Mouse (Mus musculus): ENCODE results near the gene Aff3.
A peak's percentile ranks its signal among the peaks of the same experiment; 100 is the strongest.

Gene Aff3

DNA sequence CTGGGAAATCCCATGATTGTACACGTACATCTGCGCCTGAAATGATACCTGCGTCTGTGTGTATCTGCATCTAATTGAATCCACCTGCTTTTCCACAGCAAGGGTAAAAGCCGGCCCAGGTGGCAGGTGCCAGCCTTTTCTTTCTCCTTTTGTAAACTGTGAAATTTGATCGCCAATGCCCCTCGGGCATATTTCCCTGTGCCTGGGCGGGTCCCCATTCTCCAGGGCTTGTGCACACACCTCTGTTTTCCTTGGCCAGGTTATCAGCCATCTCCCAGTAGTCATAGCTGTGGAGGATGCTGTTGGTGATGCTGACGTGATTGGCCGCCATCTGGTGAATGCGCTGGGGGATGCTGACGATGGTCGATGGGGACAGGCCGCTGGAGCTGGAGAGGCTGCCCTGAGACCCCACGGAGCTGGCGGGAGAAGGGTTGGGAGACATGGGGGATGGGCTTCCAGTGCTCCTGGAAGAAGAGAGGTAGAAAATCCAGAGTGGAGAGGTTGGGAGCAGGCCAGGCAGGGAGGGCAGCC lies 483.7 kb downstream of the Aff3 start:
- no peak for DNase-seq (ENCODE audit: low spot score in 2 of 2)

DNA sequence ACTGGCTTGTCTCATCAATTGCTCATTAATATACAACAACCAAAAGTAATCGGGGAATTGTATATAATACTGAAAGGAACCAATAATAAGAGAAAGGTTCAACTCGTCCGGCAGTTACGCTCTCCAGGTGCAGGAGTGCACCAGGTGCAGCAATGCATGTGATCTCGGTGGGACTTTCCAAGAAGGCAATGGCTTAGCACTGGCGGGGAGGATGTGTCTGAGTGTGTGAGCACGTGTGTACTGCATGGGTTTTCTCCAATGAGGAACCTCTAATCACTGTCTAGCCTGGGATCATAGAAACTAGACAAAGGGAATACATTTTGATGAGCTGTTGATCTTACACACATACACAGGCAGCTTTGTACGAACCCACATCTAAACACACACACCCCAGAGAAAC lies 485.8 kb downstream of the Aff3 start:
- no peak for DNase-seq (ENCODE audit: low spot score in 2 of 2)

DNA sequence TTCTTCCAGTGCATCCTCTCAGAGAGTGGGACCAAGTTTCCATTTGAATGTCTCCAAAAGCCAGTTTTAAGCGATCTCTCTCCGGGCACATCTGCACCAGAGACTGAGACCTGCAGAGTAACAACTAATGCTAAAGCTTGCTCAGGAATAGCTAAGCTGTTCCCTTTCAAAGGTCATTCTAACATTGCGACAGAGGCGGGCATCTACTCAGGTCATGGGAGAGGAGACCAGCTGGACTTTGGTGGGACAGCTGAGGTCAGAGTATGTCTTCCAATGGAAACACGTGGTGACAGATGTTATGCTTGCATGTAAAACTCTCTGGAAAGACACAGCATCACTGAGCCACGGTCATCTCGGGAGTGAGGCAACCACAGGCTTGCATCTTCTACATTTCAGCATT lies 488.7 kb downstream of the Aff3 start:
- no peak for DNase-seq (ENCODE audit: low spot score in 2 of 2)

DNA sequence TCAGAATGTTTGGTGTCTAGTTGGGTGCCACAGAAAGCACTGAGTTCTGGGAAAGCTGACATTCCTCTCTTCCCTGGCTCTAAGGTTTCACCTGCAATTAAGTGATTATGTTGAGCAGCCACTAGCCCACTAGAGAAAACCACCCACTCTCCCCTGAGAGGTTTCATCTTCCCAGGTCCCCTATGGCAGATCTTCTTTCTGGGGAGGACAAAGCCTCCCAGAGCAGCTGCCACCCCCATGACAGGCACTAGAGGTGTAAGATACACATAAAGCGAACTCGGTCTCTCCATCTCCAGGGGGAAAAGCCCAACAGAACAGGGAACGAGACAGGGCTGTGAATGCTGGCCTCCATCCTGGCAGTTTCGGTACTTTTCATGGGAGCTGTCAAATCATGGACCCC lies 492.9 kb downstream of the Aff3 start:
- DNase-seq (ENCODE audit: low spot score in 2 of 2), result no peak

DNA sequence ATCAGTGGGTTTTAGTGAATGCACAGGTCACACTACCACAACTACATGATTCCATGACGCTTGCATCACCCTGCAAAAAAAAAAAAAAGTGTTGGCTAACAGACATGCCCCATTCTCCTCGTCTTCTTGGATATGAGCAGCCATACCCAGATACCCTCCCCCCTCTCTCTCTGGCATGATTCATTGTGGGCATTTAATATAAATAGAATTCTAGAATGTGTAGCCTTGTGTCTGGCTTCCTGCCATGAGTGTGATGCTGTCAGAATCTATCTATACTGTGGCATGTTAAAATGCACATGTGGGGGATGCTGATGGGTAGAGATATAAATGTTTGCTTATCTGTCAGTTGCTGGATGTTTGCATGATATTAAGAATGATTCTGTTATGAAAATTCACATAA lies 499.1 kb downstream of the Aff3 start:
- DNase-seq (ENCODE audit: low spot score in 2 of 2), result no peak

DNA sequence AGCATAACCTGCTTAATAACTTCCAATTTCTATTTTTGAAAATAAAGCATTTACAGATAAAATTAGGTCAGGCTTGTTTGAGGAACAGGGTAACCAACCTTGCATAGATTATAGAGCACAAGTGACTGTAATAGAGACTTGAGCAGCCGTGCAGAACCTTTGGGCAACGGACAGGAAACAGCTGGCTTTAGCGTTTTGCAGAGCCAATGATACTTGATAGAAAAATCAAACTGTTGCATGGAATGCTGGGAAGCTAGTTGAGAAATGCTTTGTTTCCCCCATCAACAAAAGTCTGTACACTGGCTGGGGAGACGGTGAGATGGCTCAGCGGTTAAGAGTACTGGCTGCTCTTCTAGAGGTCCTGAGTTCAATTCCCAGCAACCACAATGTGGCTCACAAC lies 514.7 kb downstream of the Aff3 start:
- no peak for DNase-seq (ENCODE audit: low spot score in 2 of 2)

DNA sequence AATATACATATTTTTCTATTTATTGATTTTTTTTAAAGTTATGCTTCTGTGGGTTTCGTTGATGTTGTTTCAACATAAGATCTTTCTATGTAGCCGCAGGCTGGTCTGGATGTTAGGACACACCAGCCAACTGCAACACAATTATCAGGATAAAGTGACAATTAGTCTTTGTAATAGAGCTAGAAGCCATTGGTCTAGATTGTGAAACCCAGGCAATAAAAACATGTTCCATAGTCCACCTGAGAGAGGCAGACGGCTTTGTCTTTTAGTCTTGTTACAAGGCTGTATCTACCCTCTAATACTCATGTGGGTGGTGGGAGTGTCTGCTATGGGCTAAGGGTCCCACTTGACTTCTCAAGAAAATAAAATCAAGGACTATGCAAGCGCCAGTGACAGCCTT lies 518.7 kb downstream of the Aff3 start:
- DNase-seq (ENCODE audit: low spot score in 2 of 2), result no peak

DNA sequence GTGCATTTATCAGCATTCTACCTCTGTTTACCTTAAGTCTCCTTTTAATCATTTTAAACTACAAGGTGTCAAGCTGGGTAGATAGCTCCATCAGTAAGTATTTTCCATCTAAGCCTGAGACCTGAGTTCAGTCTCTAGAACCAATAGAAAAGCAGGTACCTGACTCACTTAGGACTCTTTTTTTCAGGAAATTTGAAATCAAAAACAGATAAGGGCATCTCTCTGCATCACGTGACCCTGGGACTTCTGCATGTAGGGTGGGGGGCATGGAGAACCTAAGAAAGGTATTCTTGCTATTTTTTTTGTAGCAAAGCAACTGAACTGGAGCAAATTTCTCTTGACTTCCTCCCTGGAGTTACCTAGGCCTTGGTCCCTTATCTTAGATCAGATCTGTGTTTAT lies 523.4 kb downstream of the Aff3 start:
- DNase-seq (ENCODE audit: low spot score in 2 of 2), result no peak

DNA sequence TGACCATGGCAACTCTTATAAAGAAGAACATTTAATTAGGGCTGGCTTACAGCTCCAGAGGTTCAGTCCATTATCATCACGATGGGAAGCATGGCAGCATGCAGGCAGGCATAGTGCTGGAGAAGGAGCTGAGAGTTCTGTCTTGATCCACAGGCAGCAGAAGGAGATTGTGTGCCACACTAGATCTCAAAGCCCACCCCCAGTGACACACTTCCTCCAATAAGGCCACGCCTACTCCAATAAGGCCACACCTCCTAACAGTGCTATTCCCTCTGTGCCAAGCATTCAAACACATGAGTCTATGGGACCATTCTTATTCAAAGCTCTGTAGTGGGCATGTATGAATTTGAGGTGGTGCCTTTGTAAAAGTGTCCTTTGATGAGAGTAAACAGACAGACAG lies 523.8 kb downstream of the Aff3 start:
- no peak for DNase-seq (ENCODE audit: low spot score in 2 of 2)

DNA sequence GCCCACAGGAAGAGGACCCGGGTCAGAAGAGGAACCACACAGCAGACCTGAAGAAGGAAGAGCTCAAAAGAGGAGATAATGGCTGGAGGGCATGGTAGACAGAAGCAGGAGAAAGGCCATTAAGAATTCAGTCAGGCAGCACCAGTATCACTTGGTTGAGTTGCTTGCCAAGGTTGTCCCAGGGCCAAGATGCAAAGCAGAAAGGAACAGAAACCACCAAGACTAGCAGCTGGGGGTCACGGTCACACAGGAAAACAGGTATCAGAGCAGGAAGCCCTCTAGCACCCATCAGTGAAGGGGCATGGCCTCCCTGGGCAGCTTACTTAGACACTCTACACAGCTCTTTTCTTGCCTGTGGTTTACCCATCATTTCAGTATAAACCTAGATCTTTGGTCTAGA lies 525.4 kb downstream of the Aff3 start:
- peak in 1 of 2 experiments; percentile 20 for DNase-seq (ENCODE audit: low spot score in 2 of 2)

DNA sequence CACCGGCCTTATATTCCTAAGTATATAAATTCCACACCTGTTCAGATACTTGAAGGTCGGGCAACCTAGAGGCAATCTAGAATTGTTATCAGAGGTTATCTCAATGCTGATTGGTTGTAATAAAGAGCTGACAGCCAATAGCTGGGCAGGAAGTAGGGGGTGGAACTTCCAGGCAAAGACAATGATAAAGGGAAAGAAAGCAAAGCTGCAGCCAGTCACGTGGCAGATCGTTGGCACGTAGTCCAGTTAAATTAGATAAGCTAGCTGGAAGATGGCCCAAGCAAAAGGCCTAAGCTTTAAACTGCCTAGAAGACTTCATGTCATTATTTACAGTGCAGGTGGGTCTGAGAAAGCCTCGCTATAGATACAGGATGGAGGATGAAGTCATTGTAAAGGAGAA lies 531.8 kb downstream of the Aff3 start:
- DNase-seq (ENCODE audit: low spot score in 2 of 2), result no peak

DNA sequence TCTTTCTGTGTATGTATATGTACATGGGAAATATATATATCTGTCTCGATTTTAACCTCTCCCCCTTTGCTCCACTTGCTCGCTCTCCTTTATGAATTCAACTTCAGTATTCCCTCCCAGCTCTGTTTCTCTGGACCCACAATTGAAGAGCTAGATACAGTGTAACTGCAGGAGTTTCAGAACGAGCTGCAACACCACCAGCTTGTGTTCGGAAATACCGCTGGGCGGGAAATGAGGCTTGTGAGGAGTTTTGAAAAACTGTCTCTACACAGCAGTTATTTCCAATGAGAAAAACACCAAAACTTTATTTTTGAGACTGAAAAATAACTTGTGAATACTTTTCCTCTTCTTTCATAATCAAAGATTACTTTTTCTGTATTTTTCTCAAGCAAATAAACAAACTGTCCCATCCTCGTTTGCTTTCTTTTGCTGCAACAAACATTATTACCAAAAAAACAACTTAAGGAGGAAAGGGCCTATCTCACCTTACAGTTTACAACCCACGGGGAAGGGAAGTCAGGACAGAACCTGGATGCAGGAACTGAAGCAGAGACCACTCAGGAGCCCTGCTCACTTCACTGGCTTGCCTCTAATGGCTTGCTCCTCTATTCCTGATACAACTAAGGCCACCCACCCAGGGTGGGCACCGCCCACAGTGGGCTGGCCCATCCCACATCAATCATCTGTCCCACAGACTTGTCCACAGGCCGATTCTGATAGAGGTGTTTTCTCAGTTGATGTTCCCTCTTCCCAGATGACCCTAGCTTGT lies 533.9 kb downstream of the Aff3 start:
- peak; percentile 18 to 28 for DNase-seq (ENCODE audit: low spot score in 2 of 2)

DNA sequence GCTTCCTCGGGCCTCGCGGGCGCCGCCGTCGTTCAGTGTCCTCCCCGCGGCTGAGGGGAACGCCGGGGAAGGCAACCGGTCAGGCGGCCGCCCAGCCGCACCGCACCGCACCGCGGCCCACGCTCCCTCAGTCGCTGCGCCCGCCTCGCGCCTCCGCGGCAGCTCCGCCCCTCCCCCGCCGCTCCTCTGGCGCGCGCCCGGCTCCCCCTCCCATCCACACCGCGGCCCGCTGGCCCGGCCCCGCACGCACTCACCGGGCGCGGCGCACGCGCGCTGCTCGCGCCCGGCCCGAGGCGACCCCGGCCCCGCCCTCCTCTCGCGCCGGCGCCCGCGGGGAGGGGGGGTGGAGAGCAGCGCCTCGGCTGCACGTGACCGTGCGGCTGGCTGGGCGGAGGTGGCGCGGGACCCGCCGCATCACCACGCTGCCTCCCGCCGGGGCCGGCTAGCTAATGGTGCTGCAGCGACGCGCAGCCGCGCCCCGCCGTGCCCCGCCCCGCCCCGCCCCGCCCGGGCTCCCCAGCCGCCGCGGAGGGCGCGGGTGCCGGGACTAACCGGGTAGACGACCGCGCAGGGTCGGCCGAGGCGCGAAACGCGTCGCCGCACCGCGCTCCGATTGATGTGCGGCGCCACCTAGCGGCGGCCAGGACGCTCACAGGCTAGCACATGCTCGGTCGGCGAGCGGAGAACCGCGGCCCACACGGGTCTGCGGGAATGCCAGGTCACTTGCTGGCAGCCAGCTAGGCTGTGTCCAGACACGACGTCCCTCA lies 535.1 kb downstream of the Aff3 start, which contains the start of gene Rev1:
Gene Rev1 (minus strand): TSS at position 301 of the 767 bp plus-strand sequence.
- DNase-seq (ENCODE audit: low spot score in 2 of 2), result peak; percentile 80 to 87

DNA sequence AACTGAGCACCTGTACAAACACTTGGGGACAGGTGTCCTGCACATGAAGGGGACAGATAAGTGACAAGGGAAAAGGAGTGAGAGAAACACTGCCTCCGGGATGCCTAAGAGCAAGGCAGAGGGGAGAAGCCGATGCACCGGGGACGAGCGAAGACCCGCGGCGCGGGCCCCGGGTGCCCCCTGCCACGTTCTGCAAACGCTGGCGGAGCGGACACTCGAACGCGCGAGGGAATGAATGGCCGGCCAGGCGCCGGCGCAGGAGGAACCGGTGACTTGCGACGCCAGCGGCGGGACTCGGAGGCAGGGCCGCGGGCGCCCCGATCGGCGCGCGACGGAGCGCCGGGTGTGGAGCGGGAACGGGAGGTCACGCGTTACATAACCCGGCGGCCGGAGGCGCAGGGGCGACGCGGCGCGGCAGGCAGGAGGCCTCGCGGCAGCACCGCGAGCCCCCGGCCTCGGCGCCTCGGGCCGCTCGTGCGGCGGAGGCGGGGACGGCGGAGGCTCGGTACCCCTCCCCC lies 535.8 kb downstream of the Aff3 start:
- peak; percentile 31 to 47 for DNase-seq (ENCODE audit: low spot score in 2 of 2)
